Mouse (Mus musculus): ENCODE data around the gene Lias. TPM values are rescaled to one million over a fixed set of nuclear protein-coding genes. Genes with fewer than 3 reads are reported as not detected.

The Lias gene
- polyA plus RNA-seq (2014; fragmentation: Nextera tagmentation; extraction: Ambion mirVana), result 70.4 and 70.6 TPM in 2 replicates

- Histone ChIP-seq H3K9me3 (replicated peaks; ENCODE audit: control insufficient read depth, low read length) (no peaks in the 10 kb centered on the region), H3K36me3 (replicated peaks; ENCODE audit: control insufficient read depth, insufficient read depth, low read depth, low read length) (peaks cover 2% of the 10 kb centered on the region; the same call in 1 of the 2 replicates), H3K4me2 (ENCODE audit: low read depth, low read length) (peak within 1 kb of the TSS; percentile 74), H3K9ac (replicated peaks; ENCODE audit: low read length) (peak within 1 kb of the TSS; percentile 99), H3K4me3 (ENCODE audit: low read depth, low read length) (peak within 1 kb of the TSS; percentile 91), H3K4me1 (ENCODE audit: control insufficient read depth, insufficient read depth, low read length) (no peaks in the 10 kb centered on the region), H3K27ac (replicated peaks; ENCODE audit: low read depth, low read length) (peak within 1 kb of the TSS; percentile 85), H3K27me3 (ENCODE audit: control insufficient read depth, insufficient read depth, low read length) (no peaks in the 10 kb centered on the region)
- WGBS, result under 1% methylated on average over 82 of the region's 83 CpGs
- peak; percentile 99 for DNase-seq (ENCODE audit: low spot score)
- ATAC-seq (replicated peaks; ENCODE audit: insufficient number of reproducible peaks, low FRiP score, low TSS enrichment, low read depth), result peak; percentile 95
These were observed at the start of gene Lias, which contains the start of gene Rpl9 for GRCm38 (mm10) chr5:65390648-65391644. Gene Lias (plus strand): TSS chr5:65391497. Gene Rpl9 (minus strand): TSS chr5:65391444.

GRCm38 (mm10) chr5:65348168-65348567 is 43.1 kb upstream of the Lias start, which contains the start of gene Klb:
Gene Klb (plus strand): TSS chr5:65348314.
- WGBS, result 31% methylated on average over 15 of the region's 15 CpGs
- H3K4me2 ChIP-seq (ENCODE audit: low read depth, low read length), result peak within 1 kb of the TSS; percentile 32
- H3K27ac ChIP-seq (replicated peaks; ENCODE audit: low read depth, low read length), result no peak within 1 kb of the TSS
- H3K4me1 ChIP-seq (ENCODE audit: control insufficient read depth, insufficient read depth, low read length), result no peaks in the 10 kb centered on the region
- H3K36me3 ChIP-seq (replicated peaks; ENCODE audit: control insufficient read depth, insufficient read depth, low read depth, low read length), result no peaks in the 10 kb centered on the region
- H3K4me3 ChIP-seq (ENCODE audit: low read depth, low read length), result no peak within 1 kb of the TSS
- no peak within 1 kb of the TSS for H3K9ac ChIP-seq (replicated peaks; ENCODE audit: low read length)
- DNase-seq (ENCODE audit: low spot score) (peak; percentile 57), ATAC-seq (replicated peaks; ENCODE audit: insufficient number of reproducible peaks, low FRiP score, low TSS enrichment, low read depth) (no peak)
- H3K27me3 ChIP-seq (ENCODE audit: control insufficient read depth, insufficient read depth, low read length), result no peaks in the 10 kb centered on the region
- H3K9me3 ChIP-seq (replicated peaks; ENCODE audit: control insufficient read depth, low read length), result no peaks in the 10 kb centered on the region

DNA sequence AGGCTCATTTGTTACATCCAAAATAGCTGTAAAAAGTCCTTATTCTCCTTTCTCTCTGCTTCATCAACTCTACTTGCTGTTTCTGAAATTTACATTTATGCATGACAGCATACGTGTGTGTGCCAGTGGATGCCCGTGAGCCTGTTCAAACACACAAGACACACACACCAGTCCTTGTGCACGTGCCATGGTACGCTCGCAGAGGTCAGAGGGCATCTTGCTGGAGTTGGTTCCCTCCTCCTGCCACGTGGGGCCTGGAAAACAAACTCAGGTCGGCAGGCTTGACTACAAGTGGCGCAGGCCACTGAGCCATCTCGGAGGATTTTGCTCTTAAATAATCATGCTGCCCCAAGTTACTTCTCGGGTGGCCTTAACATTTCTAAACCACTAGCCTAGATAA is 40.8 kb upstream of the Lias start:
- WGBS, result 62% methylated on average over 10 of the region's 10 CpGs
- ATAC-seq (replicated peaks; ENCODE audit: insufficient number of reproducible peaks, low FRiP score, low TSS enrichment, low read depth), result no peak
- no peak overlapping the region for H3K9ac ChIP-seq (replicated peaks; ENCODE audit: low read length)
- H3K4me1 ChIP-seq (ENCODE audit: control insufficient read depth, insufficient read depth, low read length), result no peaks in the 10 kb centered on the region
- DNase-seq (ENCODE audit: low spot score), result no peak
- H3K27me3 ChIP-seq (ENCODE audit: control insufficient read depth, insufficient read depth, low read length), result no peaks in the 10 kb centered on the region
- no peak overlapping the region for H3K27ac ChIP-seq (replicated peaks; ENCODE audit: low read depth, low read length)
- H3K4me2 ChIP-seq (ENCODE audit: low read depth, low read length), result no peak overlapping the region
- no peaks in the 10 kb centered on the region for H3K9me3 ChIP-seq (replicated peaks; ENCODE audit: control insufficient read depth, low read length)
- H3K36me3 ChIP-seq (replicated peaks; ENCODE audit: control insufficient read depth, insufficient read depth, low read depth, low read length), result no peaks in the 10 kb centered on the region
- no peak overlapping the region for H3K4me3 ChIP-seq (ENCODE audit: low read depth, low read length)

GRCm38 (mm10) chr5:65354097-65354496 is 37.2 kb upstream of the Lias start:
- ATAC-seq (replicated peaks; ENCODE audit: insufficient number of reproducible peaks, low FRiP score, low TSS enrichment, low read depth) (no peak), DNase-seq (ENCODE audit: low spot score) (no peak)
- Histone ChIP-seq H3K9ac (replicated peaks; ENCODE audit: low read length) (no peak overlapping the region), H3K4me2 (ENCODE audit: low read depth, low read length) (no peak overlapping the region), H3K27ac (replicated peaks; ENCODE audit: low read depth, low read length) (no peak overlapping the region), H3K4me1 (ENCODE audit: control insufficient read depth, insufficient read depth, low read length) (no peaks in the 10 kb centered on the region), H3K27me3 (ENCODE audit: control insufficient read depth, insufficient read depth, low read length) (no peaks in the 10 kb centered on the region), H3K9me3 (replicated peaks; ENCODE audit: control insufficient read depth, low read length) (no peaks in the 10 kb centered on the region), H3K4me3 (ENCODE audit: low read depth, low read length) (no peak overlapping the region), H3K36me3 (replicated peaks; ENCODE audit: control insufficient read depth, insufficient read depth, low read depth, low read length) (no peaks in the 10 kb centered on the region)
- 80% methylated on average over 3 of the region's 3 CpGs for WGBS

GRCm38 (mm10) chr5:65354985-65355384 is 36.3 kb upstream of the Lias start:
- H3K36me3 ChIP-seq (replicated peaks; ENCODE audit: control insufficient read depth, insufficient read depth, low read depth, low read length), result no peaks in the 10 kb centered on the region
- H3K4me2 ChIP-seq (ENCODE audit: low read depth, low read length), result no peak overlapping the region
- DNase-seq (ENCODE audit: low spot score) (no peak), ATAC-seq (replicated peaks; ENCODE audit: insufficient number of reproducible peaks, low FRiP score, low TSS enrichment, low read depth) (no peak)
- H3K9ac ChIP-seq (replicated peaks; ENCODE audit: low read length), result no peak overlapping the region
- no peaks in the 10 kb centered on the region for H3K27me3 ChIP-seq (ENCODE audit: control insufficient read depth, insufficient read depth, low read length)
- no peak overlapping the region for H3K4me3 ChIP-seq (ENCODE audit: low read depth, low read length)
- H3K9me3 ChIP-seq (replicated peaks; ENCODE audit: control insufficient read depth, low read length), result no peaks in the 10 kb centered on the region
- 76% methylated on average over 5 of the region's 5 CpGs for WGBS
- H3K4me1 ChIP-seq (ENCODE audit: control insufficient read depth, insufficient read depth, low read length), result no peaks in the 10 kb centered on the region
- no peak overlapping the region for H3K27ac ChIP-seq (replicated peaks; ENCODE audit: low read depth, low read length)

DNA sequence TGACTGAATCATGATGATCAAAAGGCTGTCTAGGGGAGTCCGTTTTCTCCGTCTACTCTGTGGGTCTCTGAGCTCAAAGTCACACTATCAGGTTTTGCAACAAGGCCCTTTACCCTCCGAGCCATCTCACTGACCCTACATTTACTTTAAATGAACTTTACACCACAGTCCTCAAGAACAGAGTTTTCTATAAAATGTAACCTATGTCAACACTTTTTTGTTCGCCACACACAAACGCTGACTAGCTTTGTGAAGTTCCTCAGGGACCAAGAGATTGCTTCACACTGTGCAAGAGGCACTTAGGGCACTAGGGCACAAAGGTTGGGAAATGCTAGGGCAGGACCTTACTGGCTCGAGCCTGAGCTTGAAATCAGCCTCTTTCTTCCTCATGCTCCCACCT is 34.4 kb upstream of the Lias start:
- no peak overlapping the region for H3K4me2 ChIP-seq (ENCODE audit: low read depth, low read length)
- 86% methylated on average over 6 of the region's 6 CpGs for WGBS
- H3K27ac ChIP-seq (replicated peaks; ENCODE audit: low read depth, low read length), result no peak overlapping the region
- no peaks in the 10 kb centered on the region for H3K36me3 ChIP-seq (replicated peaks; ENCODE audit: control insufficient read depth, insufficient read depth, low read depth, low read length)
- no peaks in the 10 kb centered on the region for H3K4me1 ChIP-seq (ENCODE audit: control insufficient read depth, insufficient read depth, low read length)
- no peaks in the 10 kb centered on the region for H3K9me3 ChIP-seq (replicated peaks; ENCODE audit: control insufficient read depth, low read length)
- ATAC-seq (replicated peaks; ENCODE audit: insufficient number of reproducible peaks, low FRiP score, low TSS enrichment, low read depth) (no peak), DNase-seq (ENCODE audit: low spot score) (no peak)
- no peaks in the 10 kb centered on the region for H3K27me3 ChIP-seq (ENCODE audit: control insufficient read depth, insufficient read depth, low read length)
- no peak overlapping the region for H3K9ac ChIP-seq (replicated peaks; ENCODE audit: low read length)
- H3K4me3 ChIP-seq (ENCODE audit: low read depth, low read length), result no peak overlapping the region

- no peak for DNase-seq (ENCODE audit: low spot score)
- no peak for ATAC-seq (replicated peaks; ENCODE audit: insufficient number of reproducible peaks, low FRiP score, low TSS enrichment, low read depth)
- Histone ChIP-seq H3K9me3 (replicated peaks; ENCODE audit: control insufficient read depth, low read length) (no peaks in the 10 kb centered on the region), H3K27me3 (ENCODE audit: control insufficient read depth, insufficient read depth, low read length) (no peaks in the 10 kb centered on the region), H3K9ac (replicated peaks; ENCODE audit: low read length) (no peak overlapping the region), H3K36me3 (replicated peaks; ENCODE audit: control insufficient read depth, insufficient read depth, low read depth, low read length) (no peaks in the 10 kb centered on the region), H3K27ac (replicated peaks; ENCODE audit: low read depth, low read length) (no peak overlapping the region), H3K4me2 (ENCODE audit: low read depth, low read length) (no peak overlapping the region), H3K4me3 (ENCODE audit: low read depth, low read length) (no peak overlapping the region), H3K4me1 (ENCODE audit: control insufficient read depth, insufficient read depth, low read length) (no peaks in the 10 kb centered on the region)
- WGBS, result 87% methylated on average over 3 of the region's 3 CpGs
These were observed 33.5 kb upstream of the Lias start for GRCm38 (mm10) chr5:65357771-65358170.

- no peak overlapping the region for H3K27ac ChIP-seq (replicated peaks; ENCODE audit: low read depth, low read length)
- 89% methylated on average over 11 of the region's 11 CpGs for WGBS
- no peak for ATAC-seq (replicated peaks; ENCODE audit: insufficient number of reproducible peaks, low FRiP score, low TSS enrichment, low read depth)
- no peak overlapping the region for H3K4me3 ChIP-seq (ENCODE audit: low read depth, low read length)
- H3K36me3 ChIP-seq (replicated peaks; ENCODE audit: control insufficient read depth, insufficient read depth, low read depth, low read length), result no peaks in the 10 kb centered on the region
- no peak overlapping the region for H3K4me2 ChIP-seq (ENCODE audit: low read depth, low read length)
- no peaks in the 10 kb centered on the region for H3K4me1 ChIP-seq (ENCODE audit: control insufficient read depth, insufficient read depth, low read length)
- H3K27me3 ChIP-seq (ENCODE audit: control insufficient read depth, insufficient read depth, low read length), result no peaks in the 10 kb centered on the region
- no peak for DNase-seq (ENCODE audit: low spot score)
- no peak overlapping the region for H3K9ac ChIP-seq (replicated peaks; ENCODE audit: low read length)
- no peaks in the 10 kb centered on the region for H3K9me3 ChIP-seq (replicated peaks; ENCODE audit: control insufficient read depth, low read length)
These were observed 23.5 kb upstream of the Lias start for GRCm38 (mm10) chr5:65367837-65368236.
